In genomic region chr15:97606232-97606629, GRCm38 (mm10) we compare ENCODE assay signal across 8 mouse cellular contexts.
DNase-seq lines count a peak whose midpoint lies in the region; ATAC-seq lines count a peak whose summit lies in the region.

No protein-coding gene starts in this region.

- no peak for ATAC-seq in heart, embryonic 16.5 days (replicated peaks; ENCODE audit: extremely low read depth, insufficient read depth, low FRiP score)
- ATAC-seq in hindbrain, embryonic 12.5 days (ENCODE audit: low FRiP score), result peak; percentile 5; the same call in 1 of the 2 replicates
- peak; percentile 33; the same call in 1 of the 2 replicates for ATAC-seq in midbrain, embryonic 11.5 days (ENCODE audit: low FRiP score)

- H3K9ac ChIP-seq in heart, embryonic 16.5 days (ENCODE audit: low read length), result peak overlapping the region; percentile 21; the same call in 1 of the 2 replicates
- peak overlapping the region; percentile 59; the same call in 1 of the 2 replicates for H3K9ac ChIP-seq in hindbrain, embryonic 12.5 days
- H3K9ac ChIP-seq in midbrain, embryonic 11.5 days (ENCODE audit: low read length), result peak overlapping the region; percentile 60; the same call in 1 of the 2 replicates

- H3K27ac ChIP-seq in heart, embryonic 16.5 days (ENCODE audit: low read length), result no peak overlapping the region
- peak overlapping the region; percentile 71; the same call in 1 of the 2 replicates for H3K27ac ChIP-seq in embryonic facial prominence, embryonic 10.5 days (replicated peaks)
- peak overlapping the region; percentile 95 for H3K27ac ChIP-seq in hindbrain, embryonic 12.5 days
- peak overlapping the region; percentile 80; the same call in 1 of the 2 replicates for H3K27ac ChIP-seq in midbrain, embryonic 11.5 days (ENCODE audit: low read depth, low read length)

- H3K9me3 ChIP-seq in heart, embryonic 16.5 days (replicated peaks; ENCODE audit: control insufficient read depth, low read length), result no peaks in the 10 kb centered on the region
- no peaks in the 10 kb centered on the region for H3K9me3 ChIP-seq in embryonic facial prominence, embryonic 10.5 days
- no peaks in the 10 kb centered on the region for H3K9me3 ChIP-seq in hindbrain, embryonic 12.5 days (replicated peaks)
- H3K9me3 ChIP-seq in midbrain, embryonic 11.5 days (ENCODE audit: control insufficient read depth, low read length), result peaks cover 3% of the 10 kb centered on the region; the same call in 1 of the 2 replicates

- no peak for DNase-seq in heart, adult 11 months
- no peak for DNase-seq in embryonic facial prominence, embryonic 10.5 days (ENCODE audit: low spot score)
- DNase-seq in midbrain, embryonic 11.5 days (ENCODE audit: low spot score, missing footprints), result no peak
- no peak for DNase-seq in thymus, postnatal 14 days
- DNase-seq in right cerebral cortex, postnatal 4 days, result no peak
- no peak for DNase-seq in gastrocnemius, adult 8-10 months (ENCODE audit: low spot score in 2 of 2)

- WGBS in heart, embryonic 16.5 days, result 53% methylated on average over 6 of the region's 6 CpGs
- 44% methylated on average over 6 of the region's 6 CpGs for WGBS in embryonic facial prominence, embryonic 10.5 days
- 37% methylated on average over 6 of the region's 6 CpGs for WGBS in hindbrain, embryonic 12.5 days
- 37% methylated on average over 6 of the region's 6 CpGs for WGBS in midbrain, embryonic 11.5 days

- no peaks in the 10 kb centered on the region for H3K27me3 ChIP-seq in heart, embryonic 16.5 days (ENCODE audit: control insufficient read depth, insufficient read depth, low read length)
- 0 out of 2 replicates have a peak, but pooled peaks cover 3% of the 10 kb centered on the region for H3K27me3 ChIP-seq in embryonic facial prominence, embryonic 10.5 days (replicated peaks; ENCODE audit: low read depth, poor library complexity, severe bottlenecking)
- peaks cover 3% of the 10 kb centered on the region; the same call in 1 of the 2 replicates for H3K27me3 ChIP-seq in hindbrain, embryonic 12.5 days
- no peaks in the 10 kb centered on the region; the same call in 1 of the 2 replicates for H3K27me3 ChIP-seq in midbrain, embryonic 11.5 days (ENCODE audit: control insufficient read depth, insufficient read depth, low read length)

- peak overlapping the region; percentile 39 for H3K4me3 ChIP-seq in heart, embryonic 16.5 days (ENCODE audit: low read length)
- H3K4me3 ChIP-seq in embryonic facial prominence, embryonic 10.5 days, result peak overlapping the region; percentile 58
- H3K4me3 ChIP-seq in hindbrain, embryonic 12.5 days, result peak overlapping the region; percentile 36
- peak overlapping the region; percentile 24 for H3K4me3 ChIP-seq in midbrain, embryonic 11.5 days (ENCODE audit: low read depth, low read length)

- H3K4me1 ChIP-seq in heart, embryonic 16.5 days (ENCODE audit: control insufficient read depth, insufficient read depth, low read length), result peaks cover 6% of the 10 kb centered on the region
- peaks cover 13% of the 10 kb centered on the region for H3K4me1 ChIP-seq in embryonic facial prominence, embryonic 10.5 days
- peaks cover 15% of the 10 kb centered on the region for H3K4me1 ChIP-seq in hindbrain, embryonic 12.5 days
- peaks cover 6% of the 10 kb centered on the region for H3K4me1 ChIP-seq in midbrain, embryonic 11.5 days (ENCODE audit: control insufficient read depth, insufficient read depth, low read length)

- no peaks in the 10 kb centered on the region for H3K36me3 ChIP-seq in heart, embryonic 16.5 days (ENCODE audit: control insufficient read depth, insufficient read depth)
- H3K36me3 ChIP-seq in embryonic facial prominence, embryonic 10.5 days (replicated peaks), result no peaks in the 10 kb centered on the region
- H3K36me3 ChIP-seq in hindbrain, embryonic 12.5 days, result no peaks in the 10 kb centered on the region
- no peaks in the 10 kb centered on the region for H3K36me3 ChIP-seq in midbrain, embryonic 11.5 days (ENCODE audit: control insufficient read depth, insufficient read depth, low read length)

- peak overlapping the region; percentile 70 for H3K4me2 ChIP-seq in heart, embryonic 16.5 days (ENCODE audit: low read depth, low read length)
- peak overlapping the region; percentile 64 for H3K4me2 ChIP-seq in hindbrain, embryonic 12.5 days (replicated peaks)
- peak overlapping the region; percentile 57 for H3K4me2 ChIP-seq in midbrain, embryonic 11.5 days
